In the genomic region with DNA sequence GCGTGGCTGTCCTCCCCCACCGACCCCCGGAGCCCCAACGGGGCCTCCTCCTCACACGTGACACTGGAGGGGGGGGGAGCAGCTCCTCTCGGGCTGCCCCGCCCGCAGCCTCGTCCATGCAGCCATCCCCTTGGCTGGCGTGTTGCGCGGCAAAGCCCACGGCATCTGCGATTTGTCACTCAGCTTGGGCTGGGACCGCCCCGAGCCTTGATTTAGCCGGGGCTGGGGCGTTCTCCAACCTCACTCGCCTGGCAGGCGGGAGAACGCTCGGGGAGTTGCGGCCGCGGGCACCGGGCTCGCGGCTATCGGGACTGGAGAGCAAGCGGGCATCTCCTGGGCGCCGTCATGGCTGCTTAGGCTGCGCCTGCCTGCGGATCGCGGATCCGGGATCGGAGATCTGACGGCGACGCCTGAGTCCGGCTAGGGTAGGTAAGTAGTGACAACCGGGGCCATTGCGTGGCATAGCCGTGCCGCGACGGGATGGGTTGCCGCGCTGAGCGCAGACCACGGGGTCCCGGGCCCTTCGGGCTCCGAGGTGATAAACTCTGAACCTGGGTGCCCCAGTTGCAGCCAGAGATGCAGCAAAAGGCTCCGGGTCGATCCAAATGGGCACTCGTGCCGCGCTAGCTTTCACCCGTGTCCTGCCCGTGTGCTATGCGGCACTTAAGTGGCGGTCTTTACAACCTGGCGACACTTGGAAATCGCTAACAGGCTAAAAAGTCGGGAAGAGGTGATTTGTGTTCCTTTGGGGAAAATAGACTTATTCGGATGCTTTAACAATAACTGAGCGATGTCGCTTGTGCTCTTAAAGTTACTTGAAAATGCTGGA, we compare ENCODE assay signal across 9 mouse cellular contexts. TPM values are rescaled to one million over a fixed set of nuclear protein-coding genes. Genes with fewer than 3 reads are reported as not detected.
DNase-seq lines count a peak whose midpoint lies in the region; ATAC-seq lines count a peak whose summit lies in the region.
"Had no signal": no experiment of that assay in that cellular context is flagged by ENCODE, and none has a peak within 500 bp of the region (broad histone marks: within the 10 kb centered on the region; RNA-seq: fewer than 3 reads in every experiment).

No protein-coding gene starts in this region.

- H3K4me3 ChIP-seq in intestine, embryonic 15.5 days (replicated peaks) = peak overlapping the region; percentile 60

- H3K36me3 ChIP-seq in intestine, embryonic 15.5 days = no peaks in the 10 kb centered on the region

- peaks cover 7% of the 10 kb centered on the region; the same call in 1 of the 2 replicates for H3K9me3 ChIP-seq in intestine, embryonic 15.5 days

- no peaks in the 10 kb centered on the region for H3K4me1 ChIP-seq in intestine, embryonic 15.5 days (replicated peaks)

- peak; percentile 83 for DNase-seq in adrenal gland, postnatal 10 days
- DNase-seq in embryo, embryonic 11 days = peak; percentile 90
- peak; percentile 52 to 59 for DNase-seq in gastrocnemius, postnatal 36 days
- DNase-seq in left cerebral cortex, postnatal 25 days (ENCODE audit: low spot score in 2 of 2) = peak; percentile 66 to 83
- peak; percentile 74 for DNase-seq in right cerebral cortex, postnatal 25 days
- peak; percentile 83 for DNase-seq in urinary bladder, postnatal 4 days (ENCODE audit: low spot score in 2 of 2)

- no peaks in the 10 kb centered on the region for H3K27me3 ChIP-seq in intestine, embryonic 15.5 days (replicated peaks)

- H3K27ac ChIP-seq in intestine, embryonic 15.5 days = peak overlapping the region; percentile 74

- ATAC-seq in intestine, embryonic 15.5 days = peak; percentile 97
- peak; percentile 24 for ATAC-seq in megakaryocyte progenitor cell, adult 5-6 weeks (replicated peaks; ENCODE audit: poor library complexity)

- WGBS in intestine, embryonic 15.5 days = 54% methylated on average over 70 of the region's 70 CpGs

- H3K4me2 ChIP-seq in intestine, embryonic 15.5 days (replicated peaks) = peak overlapping the region; percentile 56

- intact Hi-C loops in gastrocnemius, postnatal 36 days (cut with DNase I) = no loop called here
- intact Hi-C loops in left cerebral cortex, postnatal 25 days (cut with DNase I) = no loop called here

- H3K9ac ChIP-seq in intestine, embryonic 15.5 days = peak overlapping the region; percentile 75

RNA-seq across cellular contexts. Expression of a gene that starts 30.5 kb away (rescaled TPM):
- total RNA-seq in adrenal gland, postnatal 10 days (2021) = 10 to 100 TPM; 33.4 to 35.2 TPM
- 1 to 10 TPM; 3.3 to 4.3 TPM for total RNA-seq in gastrocnemius, postnatal 36 days (2021)
- polyA plus RNA-seq in intestine, embryonic 15.5 days (2015; fragmentation: Nextera tagmentation; extraction: Ambion mirVana) = 138 and 157 TPM in 2 replicates
- 10 to 100 TPM; 14.8 to 20.3 TPM for total RNA-seq in left cerebral cortex, postnatal 25 days (2021)
- 1.1 and 2.2 TPM in 2 replicates for total RNA-seq in megakaryocyte progenitor cell, adult 5-6 weeks (2015)
- 0.25 and 1.7 TPM in 2 replicates for total RNA-seq in megakaryocyte progenitor cell, adult 5-6 weeks (2017)
- total RNA-seq: neutrophil, adult 5-6 weeks had no signal

Comparison
In these comparisons a context has a peak if more than half of its experiments do, and no peak if none do; other contexts are left out.
1. Peak in every context shown above with its lines: DNase-seq, ATAC-seq, H3K4me3 ChIP-seq and H3K27ac ChIP-seq.